Mouse (Mus musculus) induced T-regulatory cell, adult 2 months (primary cell): ENCODE data around the gene Gm5150.
"Not testable (repeated sequence)": the region's sequence is repeated elsewhere in the genome, so short reads cannot be mapped to it uniquely, and the experiment has no call there.

Experiments
- DNase-seq: peaks from one replicate; pipeline ENCODE4 v3.0.0-alpha.2; 2012; ENCODE audit warnings: low read depth

Gm5150 gene

DNA sequence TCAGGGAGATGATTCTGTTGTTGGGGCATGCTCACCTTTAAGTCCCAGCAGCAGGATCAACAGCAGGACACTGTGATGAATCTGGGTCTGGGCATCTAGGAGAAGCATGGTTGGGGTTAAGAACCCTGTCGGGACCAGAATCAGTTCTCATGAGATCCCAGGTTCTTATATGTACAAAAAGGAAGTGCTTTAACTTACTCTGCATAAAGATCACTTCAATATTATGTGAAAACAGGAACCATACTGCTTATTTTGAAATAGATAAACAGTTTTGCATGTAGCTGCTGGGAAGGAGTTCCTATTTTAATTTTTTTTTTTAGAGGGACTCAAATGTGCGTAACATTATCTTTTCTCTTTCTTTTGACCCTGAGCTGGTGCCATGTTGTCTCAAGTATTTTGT lies at the start of gene Gm5150:
TSS of gene Gm5150 (minus strand) at position 223 of the 400 bp plus-strand sequence.
- DNase-seq, result no peak

DNA sequence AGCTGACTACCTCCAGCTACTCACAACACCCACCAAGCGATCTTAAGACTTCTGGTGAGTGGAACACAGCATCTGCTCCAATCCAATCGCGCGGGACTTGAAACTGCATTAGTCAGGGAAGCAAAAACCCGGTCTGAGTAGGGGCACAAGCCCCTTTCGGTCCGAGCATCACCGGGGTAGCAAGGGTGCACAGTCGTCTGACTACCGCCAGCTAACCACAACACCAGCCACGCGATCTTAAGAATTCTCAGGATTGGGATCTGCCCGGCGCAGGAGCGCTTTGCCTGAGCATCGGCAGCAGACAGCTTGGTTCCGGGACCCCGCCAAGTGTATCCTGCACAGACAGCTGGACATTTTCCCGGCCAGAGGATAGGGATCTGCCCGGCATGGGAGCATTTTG lies 45.5 kb upstream of the Gm5150 start:
- DNase-seq, result not testable (repeated sequence)

DNA sequence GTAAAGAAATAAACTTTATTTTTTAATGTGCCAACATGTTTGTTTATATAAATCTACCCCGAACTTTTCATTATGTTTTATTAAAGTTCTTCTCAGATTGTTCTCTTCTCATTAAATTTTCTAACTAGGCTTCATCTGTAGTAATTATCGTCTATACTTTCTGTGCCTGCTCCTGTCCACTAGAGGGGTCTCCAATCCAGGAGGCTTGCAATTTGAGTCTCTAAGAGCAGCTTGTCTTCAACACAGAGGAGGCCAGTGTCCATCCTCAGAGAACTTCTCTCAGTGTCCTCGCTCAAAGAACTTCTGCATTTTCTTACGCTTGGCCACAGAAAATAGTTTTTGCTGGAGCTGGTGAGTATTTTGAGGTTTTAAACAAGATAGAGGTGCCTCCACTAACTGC lies 41.1 kb upstream of the Gm5150 start:
- no peak for DNase-seq

DNA sequence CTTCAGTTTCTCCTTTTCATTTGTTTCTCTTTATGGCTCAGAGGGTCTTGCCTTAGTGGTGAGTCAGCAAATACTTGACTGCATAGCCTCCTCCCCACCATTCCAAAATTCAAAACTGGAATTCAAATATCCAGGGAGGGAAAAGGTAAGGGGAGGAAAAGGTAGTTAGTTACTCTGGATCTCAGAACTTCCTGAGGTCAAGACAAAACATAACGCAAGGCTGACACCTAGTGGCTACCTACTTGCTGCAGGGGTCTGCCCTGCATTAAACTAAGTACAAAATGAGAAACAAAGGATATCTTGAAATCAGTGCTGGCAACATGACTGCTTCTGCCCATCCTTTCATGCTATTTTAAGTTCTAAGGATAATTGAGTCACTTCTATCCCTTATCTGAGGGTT lies 37.1 kb upstream of the Gm5150 start:
- peak; percentile 2 for DNase-seq

DNA sequence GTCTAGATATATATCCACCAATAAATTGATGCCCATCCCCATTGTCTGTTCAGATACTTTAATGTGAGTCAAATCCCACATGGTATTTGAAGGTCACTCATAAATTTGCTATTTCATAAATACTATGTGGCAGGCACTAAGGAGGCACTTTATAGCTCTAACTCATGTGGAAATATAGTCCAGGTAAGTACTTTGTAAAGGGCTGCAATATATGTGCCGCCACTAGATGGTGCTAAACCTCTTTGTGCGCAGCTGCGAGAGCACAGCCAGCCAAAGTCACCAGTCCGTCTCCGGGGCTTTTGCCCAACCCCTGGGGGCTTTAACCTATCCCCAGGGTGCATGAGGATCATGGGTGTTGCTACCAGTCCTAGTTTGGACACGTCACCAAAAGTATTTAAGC lies 18.8 kb upstream of the Gm5150 start:
- peak; percentile 36 for DNase-seq

DNA sequence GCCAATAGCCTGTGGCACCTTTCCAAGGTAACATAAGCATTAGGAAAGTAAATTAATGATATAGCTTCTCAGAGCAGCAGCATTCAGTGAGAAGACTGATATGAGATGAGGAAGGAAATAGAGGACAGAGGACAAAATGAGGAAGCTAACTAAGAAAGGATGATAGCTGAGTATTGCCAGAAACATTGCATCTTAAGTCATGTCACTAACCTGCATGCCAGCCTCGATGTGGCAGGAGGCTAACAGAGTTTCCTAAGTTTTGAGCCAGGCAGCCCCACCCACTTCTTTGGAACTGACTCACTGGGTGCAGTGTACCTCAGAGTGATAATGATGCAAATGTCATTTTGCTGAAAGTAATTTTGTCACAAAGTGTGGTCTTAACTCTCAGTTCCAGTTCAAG lies 16.0 kb upstream of the Gm5150 start:
- no peak for DNase-seq

DNA sequence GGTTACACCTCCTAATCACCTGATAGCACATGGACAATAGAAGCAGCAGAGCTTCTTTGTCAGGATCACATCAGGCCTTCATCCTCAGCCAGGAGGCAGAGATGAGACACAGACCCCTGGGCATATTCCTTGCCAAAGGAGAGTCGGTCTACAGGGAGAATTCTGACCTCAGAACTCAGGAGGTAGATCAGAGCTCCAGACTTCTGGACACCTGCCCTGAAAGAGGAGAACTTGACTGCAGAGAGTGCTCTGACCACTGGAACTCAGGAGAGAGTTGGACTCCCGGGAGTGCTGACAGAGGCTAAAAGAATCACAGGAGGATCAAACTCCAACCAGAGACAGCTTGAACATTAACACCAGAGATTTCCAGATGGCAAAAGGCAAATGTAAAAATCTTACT lies 8.2 kb upstream of the Gm5150 start:
- DNase-seq, result not testable (repeated sequence)

DNA sequence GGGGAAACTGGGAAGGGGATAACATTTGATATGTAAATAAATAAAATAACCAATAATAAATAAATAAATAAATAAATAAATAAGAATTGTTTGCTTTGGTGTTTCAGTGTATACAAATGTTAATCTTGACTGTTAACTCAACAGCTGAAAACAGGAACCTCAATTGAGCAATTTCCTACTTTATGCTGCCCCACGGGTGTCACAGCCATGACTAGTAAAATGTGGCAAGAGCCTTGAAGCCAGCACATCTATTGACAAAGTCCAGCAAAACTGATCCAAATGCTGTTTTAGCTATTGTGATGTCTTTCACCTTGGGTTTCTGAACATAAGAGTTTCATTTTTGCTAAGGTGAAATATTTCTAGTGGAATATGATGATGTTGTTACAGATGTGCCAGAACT lies 1.6 kb upstream of the Gm5150 start:
- no peak for DNase-seq

DNA sequence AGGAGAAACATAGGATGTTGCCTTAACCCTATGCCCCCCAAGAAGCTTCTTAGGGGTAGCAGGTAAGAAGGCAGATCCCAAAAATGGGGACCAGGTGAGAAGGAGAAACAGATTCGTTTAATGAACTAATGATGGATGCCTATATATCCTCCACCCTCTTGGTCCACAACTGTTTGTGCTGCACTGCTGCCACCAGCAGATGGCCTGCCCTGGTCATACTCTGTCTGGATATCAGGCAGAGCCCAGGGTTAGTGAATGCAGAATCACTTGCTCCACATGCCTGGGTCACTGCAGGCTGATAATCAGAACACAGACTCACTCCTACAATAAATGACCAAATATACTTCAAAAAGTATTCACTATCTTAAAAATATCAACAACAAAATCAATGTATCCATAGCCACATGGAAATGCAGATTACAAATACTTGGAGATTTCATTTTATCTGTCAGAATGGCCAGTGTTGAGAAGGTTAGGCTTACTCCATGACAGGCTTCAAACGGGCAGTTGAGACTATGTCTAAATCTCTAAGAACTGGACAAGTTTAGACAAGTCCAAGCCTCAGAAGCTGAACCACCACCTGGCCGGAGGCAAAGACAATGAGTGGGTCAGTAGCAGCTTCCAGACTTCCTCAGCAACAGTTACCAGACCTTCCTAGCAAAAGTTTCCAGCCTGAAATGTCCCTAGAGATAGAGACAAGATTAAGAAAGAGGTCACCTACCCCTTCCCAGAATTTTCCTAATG lies 2.2 kb downstream of the Gm5150 start:
- DNase-seq, result no peak

DNA sequence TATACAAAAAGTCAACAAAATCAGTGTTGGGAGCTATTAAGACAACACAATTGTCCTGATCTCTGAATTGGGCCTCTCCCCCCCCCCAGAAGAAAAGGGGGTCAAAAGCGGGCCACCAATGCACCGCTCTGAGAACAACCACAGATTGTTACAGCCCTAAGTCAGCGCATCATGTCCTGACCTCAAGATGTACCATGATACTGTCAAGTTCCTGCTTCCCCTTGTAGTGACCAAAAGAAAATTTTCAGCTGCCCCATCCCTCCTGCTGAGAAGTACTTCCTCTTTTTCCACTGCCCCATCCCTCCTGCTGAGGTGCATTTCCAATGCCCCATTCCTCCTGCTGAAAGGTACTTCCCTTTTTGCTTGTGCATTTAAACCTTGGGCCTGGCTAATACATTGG lies 6.8 kb downstream of the Gm5150 start:
- not testable (repeated sequence) for DNase-seq

DNA sequence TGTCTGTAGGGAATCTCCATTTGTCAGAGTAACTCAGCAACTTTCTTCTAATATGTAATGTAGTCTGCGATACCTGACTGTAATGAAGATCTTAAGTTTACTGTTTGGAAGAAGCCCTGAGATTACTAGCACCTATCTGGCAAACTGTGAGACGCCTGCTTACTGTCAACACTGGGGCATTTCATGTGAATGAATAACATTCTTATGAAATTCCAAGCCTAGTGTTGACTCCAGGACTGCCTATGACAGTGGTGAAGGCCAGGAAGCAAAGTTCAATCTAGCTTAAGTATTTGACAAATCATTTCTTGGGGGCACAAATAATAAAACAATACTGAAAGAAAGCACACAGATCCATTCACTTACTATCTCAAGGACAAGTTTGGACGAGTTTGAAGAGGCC lies 24.0 kb downstream of the Gm5150 start:
- no peak for DNase-seq

DNA sequence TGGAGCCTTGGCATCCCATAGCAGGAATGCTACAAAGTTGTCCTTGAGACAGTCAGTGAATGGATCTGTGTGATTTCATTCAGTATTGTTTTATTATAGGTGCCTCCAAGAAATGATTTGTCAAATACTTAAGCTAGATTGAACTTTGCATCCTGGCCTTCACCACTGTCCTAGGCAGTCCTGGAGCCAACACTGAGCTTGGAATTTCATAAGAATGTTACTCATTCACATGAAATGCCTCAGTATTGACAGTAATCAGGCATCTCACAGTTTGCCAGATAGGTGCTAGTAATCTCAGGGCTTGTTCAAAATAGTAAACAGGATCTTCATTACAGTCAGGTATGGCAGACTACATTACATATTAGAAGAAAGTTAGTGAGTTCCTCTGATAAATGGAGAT lies 49.3 kb downstream of the Gm5150 start:
- no peak for DNase-seq
